Mouse (Mus musculus): ENCODE results near the gene Sptbn2.
"Not testable (repeated sequence)": the region's sequence is repeated elsewhere in the genome, so short reads cannot be mapped to it uniquely, and the experiment has no call there.

DNA sequence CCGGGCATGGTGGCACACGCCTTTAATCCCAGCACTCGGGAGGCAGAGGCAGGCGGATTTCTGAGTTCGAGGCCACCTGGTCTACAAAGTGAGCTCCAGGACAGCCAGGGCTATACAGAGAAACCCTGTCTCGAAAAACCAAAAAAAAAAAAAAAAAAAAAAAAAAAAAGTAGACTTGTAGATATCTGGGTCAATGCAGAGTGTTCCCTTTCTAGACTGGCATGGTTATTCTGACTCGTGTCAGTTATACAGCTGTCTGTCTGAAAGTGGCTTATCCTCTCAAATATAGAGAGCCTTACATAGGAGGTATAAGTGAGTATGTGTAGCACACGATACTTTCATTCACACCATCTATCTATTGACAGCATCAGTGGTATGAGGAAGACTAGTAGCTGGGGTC is 49.6 kb downstream of the Sptbn2 start:
- not testable (repeated sequence) for TF ChIP-seq CTCF, POLR2A (IDR thresholded peaks at IDR 0.05; ENCODE audit: extremely low read depth, insufficient read depth, low read length)

Data from cortical plate, adult 2 months (tissue).